Mouse (Mus musculus) G1E (cell line): ENCODE results near the gene Nop2.

ENCODE experiments used
- CTCF ChIP-seq: IDR thresholded peaks from 2 replicates; pipeline ENCODE4 v1.5.1; 2012; ENCODE audit warnings: low read depth, low read length, inconsistent platforms, mixed read lengths
- GATA1 ChIP-seq: IDR thresholded peaks from 2 replicates; pipeline ENCODE4 v1.6.1; 2012; ENCODE audit warnings: borderline replicate concordance, low read length, inconsistent platforms, mixed read lengths
- TAL1 ChIP-seq: conservative IDR thresholded peaks from 2 replicates; pipeline ENCODE4 v1.6.1; 2012; ENCODE audit warnings: low read depth, low read length, inconsistent platforms, mixed read lengths

DNA sequence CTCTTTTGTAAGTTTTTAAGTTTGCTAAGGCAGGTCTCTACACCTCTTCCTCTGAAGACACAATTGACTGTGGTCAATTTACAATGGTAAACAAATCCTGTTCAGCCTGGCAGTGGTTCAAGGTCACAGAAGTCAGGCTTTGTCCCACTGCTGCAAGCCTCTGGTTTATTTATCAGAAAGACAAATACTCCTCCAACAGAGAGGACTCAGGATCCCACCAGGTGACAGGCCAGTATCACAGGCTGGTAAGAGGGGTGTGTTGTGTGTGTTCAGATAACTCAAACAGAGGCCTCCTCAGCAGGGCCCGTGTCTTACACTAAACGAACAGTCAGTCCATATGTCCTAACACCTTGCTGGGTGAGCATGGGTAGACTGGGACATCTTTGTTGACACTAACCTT is 40.8 kb downstream of the Nop2 start:
- no peak for TF ChIP-seq CTCF
- no peak for TF ChIP-seq TAL1
- TF ChIP-seq GATA1 = no peak
